Mouse (Mus musculus) embryonic facial prominence, embryonic 12.5 days (tissue): Measurements from ENCODE around the gene Srgap2. TPM values are rescaled to one million over a fixed set of nuclear protein-coding genes. Genes with fewer than 3 reads are reported as not detected.
A peak's percentile ranks its signal among the peaks of the same experiment; 100 is the strongest.

Experiments
- ATAC-seq: fragments of 200-750 bp; cut with Nextera tagmentation; 2 replicates; pipeline ENCODE4 v1.8.0; 2017; ENCODE audit not compliant: insufficient number of reproducible peaks, insufficient read depth, low FRiP score, low TSS enrichment
- H3K27ac ChIP-seq: fragments of 300-500 bp; sonication (generic); 2 replicates; pipeline ENCODE4 v1.5.1; 2016; ENCODE audit warnings: mild to moderate bottlenecking
- H3K27me3 ChIP-seq: fragments of 300-500 bp; sonication (generic); 2 replicates; pipeline ENCODE4 v1.6.1; 2016; ENCODE audit warnings: mild to moderate bottlenecking, moderate library complexity
- H3K36me3 ChIP-seq: fragments of 300-500 bp; sonication (generic); 2 replicates; pipeline ENCODE4 v1.6.1; 2016; ENCODE audit warnings: mild to moderate bottlenecking
- H3K4me1 ChIP-seq: fragments of 300-500 bp; sonication (generic); 2 replicates; pipeline ENCODE4 v1.6.1; 2016
- H3K4me2 ChIP-seq: fragments of 300-500 bp; sonication (generic); replicated peaks from 2 replicates; pipeline ENCODE4 v1.6.1; 2016; ENCODE audit warnings: mild to moderate bottlenecking, moderate library complexity
- H3K4me3 ChIP-seq: fragments of 300-500 bp; sonication (generic); 2 replicates; pipeline ENCODE4 v1.5.1; 2016; ENCODE audit warnings: mild to moderate bottlenecking
- H3K9ac ChIP-seq: fragments of 300-500 bp; sonication (generic); 2 replicates; pipeline ENCODE4 v1.6.1; 2016; ENCODE audit warnings: mild to moderate bottlenecking, moderate library complexity
- H3K9me3 ChIP-seq: fragments of 300-500 bp; sonication (generic); 2 replicates; pipeline ENCODE4 v1.6.1; 2016; ENCODE audit warnings: mild to moderate bottlenecking, moderate library complexity
- WGBS: fragments of 180-500 bp; shearing (Covaris S2); methylation state at CpG from one replicate; pipeline ENCODE4 v1.1.7; 2016; 5-methylcytosine and 5-hydroxymethylcytosine counted together
- polyA plus RNA-seq: library from polyadenylated mRNA; unstranded; fragments of >200 nt; fragmentation: Nextera tagmentation; extraction: Ambion mirVana; gene quantifications from 2 replicates; pipeline ENCODE4 v1.2.1, GENCODE M21; 2016

Gene Srgap2
- polyA plus RNA-seq, 1 experiment from 2014 or later: 18.3 TPM

GRCm38 (mm10) chr1:131525101-131525585 lies 2.0 kb downstream of the Srgap2 start:
- no peaks in the 10 kb centered on the region for H3K36me3 ChIP-seq
- H3K9ac ChIP-seq: peak overlapping the region; percentile 92
- peaks cover 49% of the 10 kb centered on the region for H3K4me1 ChIP-seq
- H3K27ac ChIP-seq: peak overlapping the region; percentile 97
- H3K27me3 ChIP-seq: no peaks in the 10 kb centered on the region
- ATAC-seq: no peak
- peak overlapping the region; percentile 90 for H3K4me3 ChIP-seq
- peak overlapping the region; percentile 95 for H3K4me2 ChIP-seq
- under 1% methylated on average over 26 of the region's 26 CpGs for WGBS
- H3K9me3 ChIP-seq: no peaks in the 10 kb centered on the region

DNA sequence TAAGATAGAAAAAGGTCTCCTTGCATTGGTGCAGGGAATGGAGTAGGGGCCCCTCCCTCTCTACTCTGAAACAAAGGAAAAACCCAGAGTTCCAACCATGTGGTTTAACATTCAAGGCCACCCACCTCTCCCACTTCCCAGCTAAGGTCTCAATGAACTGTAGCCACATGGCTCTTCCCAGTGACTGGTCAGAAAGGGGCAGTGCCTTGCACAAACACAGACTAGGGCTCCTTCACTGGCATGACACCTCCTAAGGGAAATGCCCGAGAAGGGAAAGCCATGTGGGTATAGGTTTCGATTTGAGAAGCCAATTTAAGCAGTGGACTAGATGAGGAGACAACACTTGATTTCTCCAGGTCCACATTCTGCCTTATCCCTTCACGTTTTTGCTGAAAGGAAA lies 3.4 kb downstream of the Srgap2 start:
- no peak for ATAC-seq
- Histone ChIP-seq H3K4me3 (peak overlapping the region; percentile 90), H3K4me2 (peak overlapping the region; percentile 95), H3K36me3 (no peaks in the 10 kb centered on the region), H3K4me1 (peaks cover 36% of the 10 kb centered on the region), H3K9ac (no peak overlapping the region), H3K27ac (no peak overlapping the region), H3K9me3 (no peaks in the 10 kb centered on the region), H3K27me3 (no peaks in the 10 kb centered on the region)
- WGBS: 43% methylated on average over 3 of the region's 3 CpGs

- Histone ChIP-seq H3K9ac (no peak overlapping the region), H3K4me1 (0 out of 2 replicates have a peak, but pooled peaks cover 4% of the 10 kb centered on the region), H3K27ac (no peak overlapping the region), H3K9me3 (no peaks in the 10 kb centered on the region), H3K27me3 (no peaks in the 10 kb centered on the region), H3K36me3 (no peaks in the 10 kb centered on the region), H3K4me3 (no peak overlapping the region), H3K4me2 (no peak overlapping the region)
- WGBS: 91% methylated on average over 3 of the region's 3 CpGs
- ATAC-seq: no peak
Measured at GRCm38 (mm10) chr1:131516588-131516987, 10.6 kb downstream of the Srgap2 start.

DNA sequence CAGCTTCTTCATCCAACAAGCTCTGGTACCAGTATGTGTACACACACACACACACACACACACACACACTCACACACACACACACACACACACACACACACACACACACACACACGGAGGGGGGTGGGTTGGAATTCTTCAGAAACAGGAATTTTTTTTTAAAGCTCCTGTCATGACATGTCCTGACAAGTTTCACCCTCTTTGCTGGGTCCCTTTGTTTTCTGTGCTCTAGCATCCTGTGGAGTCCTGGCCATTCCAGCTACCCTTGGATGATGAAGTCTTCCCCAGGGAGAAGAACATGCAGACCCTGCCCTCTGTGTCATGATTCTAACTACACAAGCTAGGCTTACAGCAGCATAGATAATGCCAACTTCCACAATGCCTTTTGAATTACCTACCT lies 13.0 kb downstream of the Srgap2 start:
- Histone ChIP-seq H3K9ac (no peak overlapping the region), H3K27me3 (no peaks in the 10 kb centered on the region), H3K27ac (no peak overlapping the region), H3K4me3 (no peak overlapping the region), H3K4me1 (0 out of 2 replicates have a peak, but pooled peaks cover 4% of the 10 kb centered on the region), H3K4me2 (no peak overlapping the region), H3K9me3 (no peaks in the 10 kb centered on the region), H3K36me3 (no peaks in the 10 kb centered on the region)
- ATAC-seq: no peak
- whole genome bisulfite sequencing: 63% methylated on average over 1 of the region's 1 CpGs

- Histone ChIP-seq H3K4me2 (no peak overlapping the region), H3K4me3 (no peak overlapping the region), H3K9ac (no peak overlapping the region), H3K27me3 (no peaks in the 10 kb centered on the region), H3K27ac (no peak overlapping the region), H3K36me3 (no peaks in the 10 kb centered on the region), H3K9me3 (no peaks in the 10 kb centered on the region), H3K4me1 (0 out of 2 replicates have a peak, but pooled peaks cover 4% of the 10 kb centered on the region)
- no peak for ATAC-seq
- 96% methylated on average over 2 of the region's 2 CpGs for WGBS
Measured at GRCm38 (mm10) chr1:131513136-131513535, 14.0 kb downstream of the Srgap2 start.

DNA sequence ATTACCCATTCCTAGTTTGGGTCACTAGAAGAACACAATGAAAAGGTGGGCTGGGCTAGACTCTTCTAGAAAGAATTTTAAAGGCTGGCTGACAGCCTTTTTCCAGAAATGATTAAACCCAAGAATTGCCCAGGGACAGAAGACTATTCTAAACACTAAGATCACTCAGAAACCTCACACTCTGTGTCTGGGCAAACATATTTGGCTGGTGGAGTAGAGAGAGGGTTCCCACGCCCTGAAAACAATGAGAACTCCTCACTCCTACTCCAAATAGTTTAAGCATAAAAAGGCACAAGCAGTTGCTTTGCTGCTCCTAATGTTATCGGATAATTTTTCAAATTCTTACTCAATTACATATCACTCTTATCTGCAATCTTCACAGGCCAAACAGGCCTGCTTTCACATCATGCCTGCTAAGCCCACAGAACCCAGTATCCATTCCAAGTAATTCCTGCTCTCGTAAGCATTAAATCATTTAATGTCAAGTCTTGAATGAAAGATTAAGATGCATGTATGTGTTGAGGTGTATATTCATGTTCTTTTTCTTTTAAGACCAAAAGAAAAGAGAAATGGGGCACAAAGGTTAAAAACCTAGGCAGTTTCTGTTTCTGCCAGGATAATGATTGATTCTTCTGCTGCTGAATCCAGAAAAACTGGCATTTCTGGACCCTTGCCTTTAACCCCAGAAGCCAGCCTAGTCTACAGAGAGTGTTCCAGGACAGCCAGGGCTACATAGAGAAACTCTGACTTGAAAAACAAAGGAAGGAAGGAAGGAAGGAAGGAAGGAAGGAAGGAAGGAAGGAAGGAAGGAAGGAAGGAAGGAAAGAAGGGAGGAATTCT lies 15.3 kb downstream of the Srgap2 start:
- no peaks in the 10 kb centered on the region for H3K27me3 ChIP-seq
- H3K4me2 ChIP-seq: no peak overlapping the region
- H3K4me3 ChIP-seq: no peak overlapping the region
- no peak overlapping the region for H3K27ac ChIP-seq
- H3K36me3 ChIP-seq: no peaks in the 10 kb centered on the region
- no peak for ATAC-seq
- no peaks in the 10 kb centered on the region for H3K9me3 ChIP-seq
- 70% methylated on average over 3 of the region's 3 CpGs for WGBS
- H3K9ac ChIP-seq: no peak overlapping the region
- H3K4me1 ChIP-seq: 0 out of 2 replicates have a peak, but pooled peaks cover 4% of the 10 kb centered on the region

DNA sequence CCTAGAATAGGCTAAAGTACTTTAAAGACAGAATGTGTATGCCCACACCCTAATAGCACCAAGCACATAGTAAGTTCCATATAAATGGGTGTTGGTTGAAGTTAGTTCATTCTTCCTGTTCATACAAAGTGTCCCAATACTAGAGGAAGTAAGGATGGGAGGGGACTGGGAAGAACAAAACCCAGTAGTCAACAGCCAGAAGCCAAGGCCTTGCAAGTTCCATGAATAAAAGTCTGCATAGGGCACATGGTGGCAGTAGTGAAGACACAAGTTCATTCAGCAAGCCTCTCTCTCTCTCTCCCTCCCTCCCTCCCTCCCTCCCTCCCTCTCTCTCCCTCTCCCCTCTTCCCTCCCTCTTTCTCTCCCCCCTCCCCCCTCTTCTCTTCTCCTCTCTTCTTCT lies 16.0 kb downstream of the Srgap2 start:
- Histone ChIP-seq H3K4me1 (0 out of 2 replicates have a peak, but pooled peaks cover 4% of the 10 kb centered on the region), H3K4me2 (no peak overlapping the region), H3K36me3 (no peaks in the 10 kb centered on the region), H3K4me3 (no peak overlapping the region), H3K9ac (no peak overlapping the region), H3K27me3 (no peaks in the 10 kb centered on the region), H3K9me3 (no peaks in the 10 kb centered on the region), H3K27ac (no peak overlapping the region)
- ATAC-seq: no peak

- no peaks in the 10 kb centered on the region for H3K4me1 ChIP-seq
- no peak overlapping the region for H3K27ac ChIP-seq
- WGBS: 74% methylated on average over 1 of the region's 1 CpGs
- no peaks in the 10 kb centered on the region for H3K27me3 ChIP-seq
- no peaks in the 10 kb centered on the region for H3K36me3 ChIP-seq
- H3K9ac ChIP-seq: no peak overlapping the region
- H3K4me3 ChIP-seq: no peak overlapping the region
- H3K4me2 ChIP-seq: no peak overlapping the region
- H3K9me3 ChIP-seq: no peaks in the 10 kb centered on the region
- ATAC-seq: no peak
Measured at GRCm38 (mm10) chr1:131501681-131502080, 25.5 kb downstream of the Srgap2 start.

GRCm38 (mm10) chr1:131498231-131498630 lies 28.9 kb downstream of the Srgap2 start:
- ATAC-seq: no peak
- Histone ChIP-seq H3K4me2 (no peak overlapping the region), H3K27me3 (no peaks in the 10 kb centered on the region), H3K36me3 (no peaks in the 10 kb centered on the region), H3K27ac (no peak overlapping the region), H3K9me3 (no peaks in the 10 kb centered on the region), H3K4me3 (no peak overlapping the region), H3K9ac (no peak overlapping the region), H3K4me1 (0 out of 2 replicates have a peak, but pooled peaks cover 4% of the 10 kb centered on the region)
- 86% methylated on average over 1 of the region's 1 CpGs for WGBS

GRCm38 (mm10) chr1:131493966-131494898 lies 32.9 kb downstream of the Srgap2 start:
- no peak overlapping the region for H3K4me2 ChIP-seq
- no peak for ATAC-seq
- no peak overlapping the region for H3K9ac ChIP-seq
- H3K4me1 ChIP-seq: peaks cover 9% of the 10 kb centered on the region; the same call in 1 of the 2 replicates
- no peak overlapping the region for H3K4me3 ChIP-seq
- H3K36me3 ChIP-seq: no peaks in the 10 kb centered on the region
- WGBS: 81% methylated on average over 4 of the region's 4 CpGs
- no peaks in the 10 kb centered on the region for H3K9me3 ChIP-seq
- H3K27me3 ChIP-seq: no peaks in the 10 kb centered on the region
- no peak overlapping the region for H3K27ac ChIP-seq

DNA sequence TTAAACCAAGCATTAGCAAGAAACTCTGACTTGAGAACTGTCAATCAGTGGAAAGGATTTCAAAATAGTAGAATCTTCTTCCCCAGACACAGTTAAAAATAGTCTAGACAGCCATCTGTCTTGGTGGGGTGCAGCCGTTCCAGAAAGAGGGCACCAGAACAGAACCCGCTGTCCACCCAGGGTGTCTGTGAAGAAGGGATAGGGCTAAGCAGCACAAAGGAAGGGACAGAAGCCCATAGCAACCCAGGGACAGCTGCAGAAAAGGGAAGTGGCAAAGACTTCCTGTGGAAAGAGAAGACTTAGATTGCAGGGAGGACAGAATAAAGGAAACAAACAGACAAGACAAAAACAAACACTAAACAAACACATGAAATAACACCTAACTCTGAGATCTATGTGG lies 34.8 kb downstream of the Srgap2 start:
- no peak for ATAC-seq
- Histone ChIP-seq H3K27ac (no peak overlapping the region), H3K4me3 (no peak overlapping the region), H3K36me3 (no peaks in the 10 kb centered on the region), H3K9me3 (no peaks in the 10 kb centered on the region), H3K9ac (no peak overlapping the region), H3K27me3 (no peaks in the 10 kb centered on the region), H3K4me1 (peaks cover 10% of the 10 kb centered on the region; the same call in 1 of the 2 replicates), H3K4me2 (no peak overlapping the region)
- 77% methylated on average over 2 of the region's 2 CpGs for WGBS
